Comparison of ENCODE assay signal across 8 mouse cellular contexts in genomic region chr2:143945466-143946075, GRCm38 (mm10). TPM values are rescaled to one million over a fixed set of nuclear protein-coding genes. Genes with fewer than 3 reads are reported as not detected.
DNase-seq lines count a peak whose midpoint lies in the region; ATAC-seq lines count a peak whose summit lies in the region.
"Had no signal": no experiment of that assay in that cellular context is flagged by ENCODE, and none has a peak within 500 bp of the region (broad histone marks: within the 10 kb centered on the region; RNA-seq: fewer than 3 reads in every experiment).

No protein-coding gene starts in this region.

- H3K4me2 ChIP-seq in intestine, embryonic 16.5 days (ENCODE audit: low read depth, low read length), result no peak overlapping the region
- H3K4me2 ChIP-seq: heart, embryonic 15.5 days had no signal

- H3K9me3 ChIP-seq in intestine, embryonic 16.5 days (ENCODE audit: control insufficient read depth, low read length), result no peaks in the 10 kb centered on the region
- H3K9me3 ChIP-seq: heart, embryonic 15.5 days had no signal

- DNase-seq in ovary, postnatal 36 days (ENCODE audit: low spot score), result peak; percentile 26
- no peak for DNase-seq in ovary, adult 18-20 months (ENCODE audit: low spot score)
- DNase-seq in adrenal gland, adult 2 months, result peak; percentile 41
- peak; percentile 56 for DNase-seq in lung, postnatal 25 days (ENCODE audit: low spot score)
- DNase-seq in left cerebral cortex, adult 11 months (ENCODE audit: low spot score), result no peak

- peak; percentile 60 for ATAC-seq in intestine, embryonic 16.5 days
- ATAC-seq in cerebellum, adult (ENCODE audit: insufficient number of reproducible peaks, low FRiP score, low TSS enrichment), result no peak

- H3K36me3 ChIP-seq in intestine, embryonic 16.5 days (ENCODE audit: control insufficient read depth, insufficient read depth, low read length), result peaks cover 45% of the 10 kb centered on the region

- H3K4me3 ChIP-seq in intestine, embryonic 16.5 days (ENCODE audit: low read length), result no peak overlapping the region
- H3K4me3 ChIP-seq: heart, embryonic 15.5 days had no signal

- WGBS in intestine, embryonic 16.5 days, result 91% methylated on average over 7 of the region's 7 CpGs

- peaks cover 4% of the 10 kb centered on the region; the same call in 1 of the 2 replicates for H3K4me1 ChIP-seq in intestine, embryonic 16.5 days (ENCODE audit: control insufficient read depth, insufficient read depth, low read length)

- no peaks in the 10 kb centered on the region for H3K27me3 ChIP-seq in intestine, embryonic 16.5 days (replicated peaks; ENCODE audit: control insufficient read depth, insufficient read depth, low read length)
- H3K27me3 ChIP-seq: heart, embryonic 15.5 days had no signal

- no peak overlapping the region for H3K27ac ChIP-seq in intestine, embryonic 16.5 days (ENCODE audit: low read length)
- H3K27ac ChIP-seq: heart, embryonic 15.5 days had no signal

- no peak overlapping the region for H3K9ac ChIP-seq in intestine, embryonic 16.5 days (ENCODE audit: low read depth, low read length)
- H3K9ac ChIP-seq: heart, embryonic 15.5 days had no signal

RNA-seq across cellular contexts. Expression of gene Dstn, which starts 30.5 kb away (rescaled TPM):
- total RNA-seq in adrenal gland, adult 2 months (2021), result 100 to 1,000 TPM; 233 to 305 TPM
- polyA plus RNA-seq in adrenal gland, adult 2 months (2012; rRNA removed), result 12.2 and 20.6 TPM in 2 replicates
- polyA plus RNA-seq in intestine, embryonic 16.5 days (2015; fragmentation: Nextera tagmentation; extraction: Ambion mirVana), result 822 and 823 TPM in 2 replicates

Comparison
In these comparisons a context has a peak if more than half of its experiments do, and no peak if none do; other contexts are left out.
1. DNase-seq: peak in ovary, postnatal 36 days (single experiment), adrenal gland, adult 2 months (single experiment) and lung, postnatal 25 days (single experiment); none in ovary, adult 18-20 months (single experiment) and left cerebral cortex, adult 11 months (single experiment).
2. RNA of gene Dstn, which starts 30.5 kb away (polyA plus RNA-seq): 822 to 823 TPM in intestine, embryonic 16.5 days; 12.2 to 20.6 TPM in adrenal gland, adult 2 months; every median in the first group is over 10 times any median in the second.